Mouse (Mus musculus): Measurements from ENCODE around the gene D6Ertd527e. TPM values are rescaled to one million over a fixed set of nuclear protein-coding genes. Genes with fewer than 3 reads are reported as not detected.

D6Ertd527e gene
- polyA plus RNA-seq, 1 experiment from 2014 or later, result 0.17 TPM

- ATAC-seq (ENCODE audit: insufficient read depth, low FRiP score, low TSS enrichment) (no peak), DNase-seq (ENCODE audit: low spot score) (no peak)
- Histone ChIP-seq H3K9ac (ENCODE audit: low read length) (no peak overlapping the region), H3K4me2 (ENCODE audit: low read depth) (no peak overlapping the region), H3K27me3 (ENCODE audit: control insufficient read depth, insufficient read depth, low read length) (no peaks in the 10 kb centered on the region), H3K4me3 (ENCODE audit: low read depth, low read length) (no peak overlapping the region), H3K36me3 (ENCODE audit: control insufficient read depth, insufficient read depth, low read length) (no peaks in the 10 kb centered on the region), H3K9me3 (ENCODE audit: control insufficient read depth, low read length) (no peaks in the 10 kb centered on the region), H3K4me1 (ENCODE audit: control insufficient read depth, insufficient read depth, low read length) (no peaks in the 10 kb centered on the region), H3K27ac (ENCODE audit: low read depth, low read length) (no peak overlapping the region)
- 68% methylated on average over 4 of the region's 4 CpGs for WGBS
These were observed 15.4 kb downstream of the D6Ertd527e start for GRCm38 (mm10) chr6:87119975-87120374.

DNA sequence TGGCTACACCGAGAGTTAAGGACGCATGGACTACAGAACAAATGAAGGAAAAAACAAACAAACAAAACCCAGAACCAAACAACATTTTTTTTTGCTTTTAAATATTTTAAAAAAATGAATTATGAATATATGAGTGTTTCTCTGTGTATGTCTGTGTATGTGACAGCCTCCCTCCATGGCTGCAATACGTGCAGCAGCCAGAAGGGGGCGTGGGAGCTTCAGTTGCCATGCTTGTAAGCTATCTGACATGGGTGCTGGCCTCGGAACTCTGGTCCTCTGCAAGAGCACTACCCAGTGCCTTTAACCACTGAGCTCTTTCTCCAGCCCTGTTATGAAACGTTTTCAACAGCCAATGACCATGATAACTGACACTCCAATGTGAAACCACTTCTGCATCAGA, 16.1 kb downstream of the D6Ertd527e start:
- no peak overlapping the region for H3K4me2 ChIP-seq (ENCODE audit: low read depth)
- H3K4me3 ChIP-seq (ENCODE audit: low read depth, low read length), result no peak overlapping the region
- WGBS, result 87% methylated on average over 6 of the region's 6 CpGs
- no peaks in the 10 kb centered on the region for H3K9me3 ChIP-seq (ENCODE audit: control insufficient read depth, low read length)
- no peaks in the 10 kb centered on the region for H3K4me1 ChIP-seq (ENCODE audit: control insufficient read depth, insufficient read depth, low read length)
- H3K27me3 ChIP-seq (ENCODE audit: control insufficient read depth, insufficient read depth, low read length), result no peaks in the 10 kb centered on the region
- no peaks in the 10 kb centered on the region for H3K36me3 ChIP-seq (ENCODE audit: control insufficient read depth, insufficient read depth, low read length)
- DNase-seq (ENCODE audit: low spot score) (no peak), ATAC-seq (ENCODE audit: insufficient read depth, low FRiP score, low TSS enrichment) (no peak)
- no peak overlapping the region for H3K9ac ChIP-seq (ENCODE audit: low read length)
- no peak overlapping the region for H3K27ac ChIP-seq (ENCODE audit: low read depth, low read length)

GRCm38 (mm10) chr6:87121961-87122360, 17.4 kb downstream of the D6Ertd527e start:
- ATAC-seq (ENCODE audit: insufficient read depth, low FRiP score, low TSS enrichment) (no peak), DNase-seq (ENCODE audit: low spot score) (no peak)
- Histone ChIP-seq H3K36me3 (ENCODE audit: control insufficient read depth, insufficient read depth, low read length) (no peaks in the 10 kb centered on the region), H3K4me2 (ENCODE audit: low read depth) (no peak overlapping the region), H3K9ac (ENCODE audit: low read length) (no peak overlapping the region), H3K4me1 (ENCODE audit: control insufficient read depth, insufficient read depth, low read length) (no peaks in the 10 kb centered on the region), H3K9me3 (ENCODE audit: control insufficient read depth, low read length) (no peaks in the 10 kb centered on the region), H3K4me3 (ENCODE audit: low read depth, low read length) (no peak overlapping the region), H3K27ac (ENCODE audit: low read depth, low read length) (no peak overlapping the region), H3K27me3 (ENCODE audit: control insufficient read depth, insufficient read depth, low read length) (no peaks in the 10 kb centered on the region)
- 85% methylated on average over 7 of the region's 7 CpGs for WGBS

GRCm38 (mm10) chr6:87123406-87123805, 18.9 kb downstream of the D6Ertd527e start:
- H3K4me3 ChIP-seq (ENCODE audit: low read depth, low read length), result no peak overlapping the region
- ATAC-seq (ENCODE audit: insufficient read depth, low FRiP score, low TSS enrichment), result no peak
- no peaks in the 10 kb centered on the region for H3K4me1 ChIP-seq (ENCODE audit: control insufficient read depth, insufficient read depth, low read length)
- no peak for DNase-seq (ENCODE audit: low spot score)
- H3K27ac ChIP-seq (ENCODE audit: low read depth, low read length), result no peak overlapping the region
- H3K9ac ChIP-seq (ENCODE audit: low read length), result no peak overlapping the region
- H3K4me2 ChIP-seq (ENCODE audit: low read depth), result no peak overlapping the region
- H3K9me3 ChIP-seq (ENCODE audit: control insufficient read depth, low read length), result no peaks in the 10 kb centered on the region
- H3K36me3 ChIP-seq (ENCODE audit: control insufficient read depth, insufficient read depth, low read length), result no peaks in the 10 kb centered on the region
- H3K27me3 ChIP-seq (ENCODE audit: control insufficient read depth, insufficient read depth, low read length), result no peaks in the 10 kb centered on the region
- 86% methylated on average over 6 of the region's 6 CpGs for WGBS

- Histone ChIP-seq H3K9ac (ENCODE audit: low read length) (no peak overlapping the region), H3K4me2 (ENCODE audit: low read depth) (no peak overlapping the region), H3K36me3 (ENCODE audit: control insufficient read depth, insufficient read depth, low read length) (no peaks in the 10 kb centered on the region), H3K4me3 (ENCODE audit: low read depth, low read length) (no peak overlapping the region), H3K9me3 (ENCODE audit: control insufficient read depth, low read length) (no peaks in the 10 kb centered on the region), H3K4me1 (ENCODE audit: control insufficient read depth, insufficient read depth, low read length) (no peaks in the 10 kb centered on the region), H3K27ac (ENCODE audit: low read depth, low read length) (no peak overlapping the region), H3K27me3 (ENCODE audit: control insufficient read depth, insufficient read depth, low read length) (no peaks in the 10 kb centered on the region)
- no peak for ATAC-seq (ENCODE audit: insufficient read depth, low FRiP score, low TSS enrichment)
- no peak for DNase-seq (ENCODE audit: low spot score)
- 91% methylated on average over 4 of the region's 4 CpGs for WGBS
These were observed 19.4 kb downstream of the D6Ertd527e start for GRCm38 (mm10) chr6:87123973-87124372.

- WGBS, result 73% methylated on average over 8 of the region's 8 CpGs
- no peak overlapping the region for H3K4me2 ChIP-seq (ENCODE audit: low read depth)
- H3K9ac ChIP-seq (ENCODE audit: low read length), result no peak overlapping the region; the same call in 1 of the 2 replicates
These were observed 22.7 kb downstream of the D6Ertd527e start for GRCm38 (mm10) chr6:87127049-87127753.

DNA sequence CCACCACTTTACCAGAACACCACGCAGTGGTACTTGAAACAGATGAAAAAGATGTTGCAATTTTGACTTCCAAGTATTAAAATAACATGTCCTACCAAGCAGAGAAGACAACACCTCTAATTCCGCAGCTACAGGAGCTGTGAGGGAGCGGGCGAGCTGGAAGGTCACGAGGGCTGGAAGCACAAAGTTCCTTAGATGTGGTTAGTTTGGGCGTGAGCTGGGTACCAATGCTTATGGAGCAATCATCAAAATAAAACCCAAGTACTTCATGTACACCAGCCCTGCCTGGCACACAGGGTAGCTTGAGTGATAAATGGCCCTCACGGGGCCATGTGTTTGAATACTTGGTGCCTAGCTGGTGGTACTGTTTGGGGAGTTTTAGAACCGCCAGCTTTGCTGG, 25.3 kb downstream of the D6Ertd527e start:
- no peak for DNase-seq (ENCODE audit: low spot score)
- Histone ChIP-seq H3K4me2 (ENCODE audit: low read depth) (no peak overlapping the region), H3K4me1 (ENCODE audit: control insufficient read depth, insufficient read depth, low read length) (no peaks in the 10 kb centered on the region), H3K27ac (ENCODE audit: low read depth, low read length) (no peak overlapping the region), H3K4me3 (ENCODE audit: low read depth, low read length) (no peak overlapping the region), H3K36me3 (ENCODE audit: control insufficient read depth, insufficient read depth, low read length) (no peaks in the 10 kb centered on the region), H3K9ac (ENCODE audit: low read length) (no peak overlapping the region), H3K9me3 (ENCODE audit: control insufficient read depth, low read length) (no peaks in the 10 kb centered on the region), H3K27me3 (ENCODE audit: control insufficient read depth, insufficient read depth, low read length) (no peaks in the 10 kb centered on the region)
- 87% methylated on average over 8 of the region's 8 CpGs for WGBS
- ATAC-seq (ENCODE audit: insufficient read depth, low FRiP score, low TSS enrichment), result no peak

More at GRCm38 (mm10) chr6:87127049-87127753, 22.7 kb downstream of the D6Ertd527e start:
- Histone ChIP-seq H3K27ac (ENCODE audit: low read depth, low read length) (no peak overlapping the region), H3K4me1 (ENCODE audit: control insufficient read depth, insufficient read depth, low read length) (no peaks in the 10 kb centered on the region), H3K36me3 (ENCODE audit: control insufficient read depth, insufficient read depth, low read length) (no peaks in the 10 kb centered on the region), H3K9me3 (ENCODE audit: control insufficient read depth, low read length) (no peaks in the 10 kb centered on the region), H3K4me3 (ENCODE audit: low read depth, low read length) (no peak overlapping the region), H3K27me3 (ENCODE audit: control insufficient read depth, insufficient read depth, low read length) (no peaks in the 10 kb centered on the region)
- ATAC-seq (ENCODE audit: insufficient read depth, low FRiP score, low TSS enrichment) (no peak), DNase-seq (ENCODE audit: low spot score) (no peak)

DNA sequence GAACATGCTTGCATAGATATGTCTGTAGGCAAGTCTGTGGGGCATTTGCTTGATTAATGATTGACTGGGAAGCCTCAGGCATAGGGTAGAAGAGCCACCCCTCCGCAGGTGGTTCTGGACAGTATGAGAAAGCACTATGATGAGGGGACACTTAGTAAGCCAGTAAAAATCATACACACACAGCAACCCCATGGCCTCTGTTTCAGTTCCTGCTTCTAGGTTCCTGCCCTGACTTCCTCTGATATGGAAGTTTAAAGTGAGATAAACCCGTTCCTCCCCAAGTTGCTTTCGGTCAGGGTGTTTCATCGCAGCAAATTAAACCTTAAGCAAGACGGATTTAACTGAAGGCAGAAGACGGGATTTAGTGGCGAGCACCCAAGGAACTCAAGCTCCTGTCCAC, 26.1 kb downstream of the D6Ertd527e start:
- H3K27ac ChIP-seq (ENCODE audit: low read depth, low read length), result no peak overlapping the region
- no peaks in the 10 kb centered on the region for H3K4me1 ChIP-seq (ENCODE audit: control insufficient read depth, insufficient read depth, low read length)
- 98% methylated on average over 7 of the region's 7 CpGs for WGBS
- H3K4me2 ChIP-seq (ENCODE audit: low read depth), result no peak overlapping the region
- H3K9me3 ChIP-seq (ENCODE audit: control insufficient read depth, low read length), result no peaks in the 10 kb centered on the region
- H3K36me3 ChIP-seq (ENCODE audit: control insufficient read depth, insufficient read depth, low read length), result no peaks in the 10 kb centered on the region
- ATAC-seq (ENCODE audit: insufficient read depth, low FRiP score, low TSS enrichment) (no peak), DNase-seq (ENCODE audit: low spot score) (no peak)
- H3K27me3 ChIP-seq (ENCODE audit: control insufficient read depth, insufficient read depth, low read length), result no peaks in the 10 kb centered on the region
- no peak overlapping the region for H3K4me3 ChIP-seq (ENCODE audit: low read depth, low read length)
- no peak overlapping the region for H3K9ac ChIP-seq (ENCODE audit: low read length)

GRCm38 (mm10) chr6:87131078-87131477, 26.5 kb downstream of the D6Ertd527e start:
- Histone ChIP-seq H3K9me3 (ENCODE audit: control insufficient read depth, low read length) (no peaks in the 10 kb centered on the region), H3K9ac (ENCODE audit: low read length) (no peak overlapping the region), H3K4me1 (ENCODE audit: control insufficient read depth, insufficient read depth, low read length) (no peaks in the 10 kb centered on the region), H3K4me2 (ENCODE audit: low read depth) (no peak overlapping the region), H3K27ac (ENCODE audit: low read depth, low read length) (no peak overlapping the region), H3K27me3 (ENCODE audit: control insufficient read depth, insufficient read depth, low read length) (no peaks in the 10 kb centered on the region), H3K4me3 (ENCODE audit: low read depth, low read length) (no peak overlapping the region), H3K36me3 (ENCODE audit: control insufficient read depth, insufficient read depth, low read length) (no peaks in the 10 kb centered on the region)
- ATAC-seq (ENCODE audit: insufficient read depth, low FRiP score, low TSS enrichment) (no peak), DNase-seq (ENCODE audit: low spot score) (no peak)
- 71% methylated on average over 1 of the region's 1 CpGs for WGBS
